ENCODE assay signal across 7 mouse cellular contexts in the genomic region with DNA sequence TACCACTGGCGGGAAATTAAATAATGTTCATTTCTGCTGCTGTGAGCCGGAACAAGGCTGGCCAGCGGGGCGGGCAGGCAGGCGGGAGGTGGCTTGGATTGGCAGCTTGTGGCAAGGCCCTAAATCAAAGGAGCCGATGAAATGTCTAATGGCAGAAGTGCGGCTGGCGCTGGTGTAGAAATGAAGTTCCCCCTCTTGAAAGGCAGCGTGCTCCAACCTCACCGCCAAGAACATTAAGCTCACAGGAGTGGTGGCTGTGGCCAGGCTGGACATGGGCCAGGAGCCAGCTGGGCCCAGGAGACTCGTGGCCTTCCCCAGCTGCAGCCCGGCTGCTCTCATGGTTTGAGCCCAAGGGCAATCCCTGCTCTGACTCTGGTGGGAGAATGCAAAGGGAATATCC.
DNase-seq lines count a peak whose midpoint lies in the region; ATAC-seq and TF ChIP-seq lines count a peak whose summit lies in the region.

No protein-coding gene starts in this region.

- no peak for TF ChIP-seq CTCF in gastrocnemius, adult 2 months (IDR thresholded peaks at IDR 0.05)

- no peak for ATAC-seq in activated CD4-positive, CD25-positive, alpha-beta regulatory T cell, adult 4 months

- H3K4me3 ChIP-seq in gastrocnemius, adult 2 months = no peak overlapping the region

- peak overlapping the region; percentile 53 for H3K27ac ChIP-seq in gastrocnemius, adult 2 months

- DNase-seq in ovary, postnatal 36 days (ENCODE audit: low spot score) = peak; percentile 51
- no peak for DNase-seq in ovary, postnatal 14 days (ENCODE audit: low spot score)
- peak; percentile 91 for DNase-seq in gastrocnemius, adult 2 months
- peak; percentile 38 to 57 for DNase-seq in lung, adult 18-20 months
- peak; percentile 38 for DNase-seq in testis, postnatal 14 days (ENCODE audit: low spot score)
- DNase-seq in urinary bladder, postnatal 14 days (ENCODE audit: low spot score) = no peak

- intact Hi-C loops in gastrocnemius, adult 2 months (cut with DNase I) = loop anchor here (5.0 kb wide), 2 partner anchors 40 to 130 kb away; no protein-coding TSS in a partner anchor

Comparison
In these comparisons a context has a peak if more than half of its experiments do, and no peak if none do; other contexts are left out.
1. DNase-seq: peak in ovary, postnatal 36 days (single experiment), gastrocnemius, adult 2 months (single experiment), lung, adult 18-20 months (2 of 2) and testis, postnatal 14 days (single experiment); none in ovary, postnatal 14 days (single experiment) and urinary bladder, postnatal 14 days (single experiment).